Mouse (Mus musculus): ENCODE results near the gene Crebrf. TPM values are rescaled to one million over a fixed set of nuclear protein-coding genes. Genes with fewer than 3 reads are reported as not detected.

Crebrf gene
- polyA plus RNA-seq (2014; fragmentation: Illumina TruSeq; extraction: RNeasy Lipid Tissue Mini Kit (QIAGEN cat#74804); ENCODE audit: low read depth, low replicate concordance), result 89.5 TPM

GRCm38 (mm10) chr17:26715271-26715758 is at the start of gene Crebrf:
Gene Crebrf (plus strand): TSS chr17:26715650.

DNA sequence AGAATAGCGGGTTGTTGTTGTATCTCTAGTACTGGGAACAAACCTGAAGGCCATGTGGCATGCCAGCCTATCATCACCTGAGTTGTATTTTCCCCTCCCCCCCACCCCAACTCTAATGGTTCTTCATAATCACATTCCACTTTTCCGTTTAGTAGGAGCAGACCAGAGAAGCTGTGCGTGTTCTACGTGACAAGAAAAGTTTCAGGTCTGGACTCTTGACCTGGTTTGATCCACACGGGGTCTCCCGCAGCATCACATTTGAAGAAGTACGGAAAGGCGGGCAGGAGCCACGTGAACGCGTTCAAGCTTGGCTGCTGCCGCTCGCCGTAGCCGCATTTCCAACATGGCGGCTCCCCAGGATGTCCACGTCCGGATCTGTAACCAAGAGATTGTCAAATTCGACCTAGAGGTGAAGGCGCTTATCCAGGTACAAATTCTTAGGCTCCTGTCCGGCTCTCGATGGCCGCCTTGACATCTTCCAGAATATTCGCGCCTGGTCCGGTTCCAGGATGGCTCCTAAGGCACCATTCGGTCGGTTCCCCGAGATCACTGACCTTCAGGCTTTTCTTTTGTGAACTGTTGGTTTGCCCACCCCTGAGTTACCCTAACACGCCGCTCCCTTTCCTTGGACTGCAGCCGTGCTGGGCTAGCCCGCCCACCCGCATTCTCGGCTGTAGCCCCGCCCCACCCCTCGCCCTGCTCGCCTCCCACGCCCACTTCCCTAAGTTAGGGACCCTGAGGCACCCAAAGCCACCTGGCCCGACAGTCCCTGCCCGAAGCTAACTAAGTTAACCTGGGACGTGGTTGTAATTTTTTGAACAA is 65.5 kb downstream of the Crebrf start, which contains the start of gene Bnip1:
Gene Bnip1, plus strand, starts transcription at position 317 of the 822 bp plus-strand sequence.

Other genes starting within 250 kb of the Crebrf start
- gene Ergic1, start 154.2 kb upstream of the Crebrf start, polyA plus RNA-seq (2014; fragmentation: Illumina TruSeq; extraction: RNeasy Lipid Tissue Mini Kit (QIAGEN cat#74804); ENCODE audit: low read depth, low replicate concordance), result 35.4 TPM
- gene Dusp1, start 153.5 kb upstream of the Crebrf start, polyA plus RNA-seq (2014; fragmentation: Illumina TruSeq; extraction: RNeasy Lipid Tissue Mini Kit (QIAGEN cat#74804); ENCODE audit: low read depth, low replicate concordance), result 47.3 TPM
- gene Atp6v0e, start 52.4 kb upstream of the Crebrf start, polyA plus RNA-seq (2014; fragmentation: Illumina TruSeq; extraction: RNeasy Lipid Tissue Mini Kit (QIAGEN cat#74804); ENCODE audit: low read depth, low replicate concordance), result 96.6 TPM
- gene Bnip1, start 65.4 kb downstream of the Crebrf start, polyA plus RNA-seq (2014; fragmentation: Illumina TruSeq; extraction: RNeasy Lipid Tissue Mini Kit (QIAGEN cat#74804); ENCODE audit: low read depth, low replicate concordance), result 14.7 TPM
- gene Nkx2-5, start 129.4 kb downstream of the Crebrf start, polyA plus RNA-seq (2014; fragmentation: Illumina TruSeq; extraction: RNeasy Lipid Tissue Mini Kit (QIAGEN cat#74804); ENCODE audit: low read depth, low replicate concordance), result not detected
- gene Kifc5b, start 201.4 kb downstream of the Crebrf start, polyA plus RNA-seq (2014; fragmentation: Illumina TruSeq; extraction: RNeasy Lipid Tissue Mini Kit (QIAGEN cat#74804); ENCODE audit: low read depth, low replicate concordance), result not detected
- 1.3 TPM for gene Phf1, start 217.4 kb downstream of the Crebrf start, polyA plus RNA-seq (2014; fragmentation: Illumina TruSeq; extraction: RNeasy Lipid Tissue Mini Kit (QIAGEN cat#74804); ENCODE audit: low read depth, low replicate concordance)
- gene Cuta, start 223.9 kb downstream of the Crebrf start, polyA plus RNA-seq (2014; fragmentation: Illumina TruSeq; extraction: RNeasy Lipid Tissue Mini Kit (QIAGEN cat#74804); ENCODE audit: low read depth, low replicate concordance), result 14.8 TPM
- 0.57 TPM for gene Syngap1, start 225.6 kb downstream of the Crebrf start, polyA plus RNA-seq (2014; fragmentation: Illumina TruSeq; extraction: RNeasy Lipid Tissue Mini Kit (QIAGEN cat#74804); ENCODE audit: low read depth, low replicate concordance)

Data from kidney, adult 10 weeks (tissue).